Mouse (Mus musculus): ENCODE measurements around the gene Nova2.

DNA sequence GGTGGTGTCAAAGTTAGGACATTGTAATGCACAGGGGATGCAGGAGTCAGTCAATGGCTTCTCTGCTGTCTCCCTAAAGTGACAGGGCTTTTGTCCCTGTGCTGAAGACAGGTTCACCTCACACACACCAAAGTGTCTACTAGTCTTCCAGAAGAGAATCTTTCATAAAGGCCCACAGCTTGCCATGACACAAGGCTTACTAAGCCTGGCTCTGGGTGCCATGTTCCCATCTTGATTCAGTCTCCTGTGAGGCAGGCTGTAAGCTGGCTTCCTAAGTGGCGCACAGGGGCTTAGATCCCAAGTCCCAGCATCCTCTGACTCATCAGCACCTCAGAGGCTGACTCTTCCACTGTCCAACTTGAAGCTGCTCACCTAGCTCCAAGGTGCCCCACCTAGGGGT is 38.7 kb upstream of the Nova2 start:
- TF ChIP-seq CTCF (IDR thresholded peaks at IDR 0.05; ENCODE audit: extremely low read depth, insufficient read depth, low read length) (no peak), POLR2A (IDR thresholded peaks at IDR 0.05; ENCODE audit: extremely low read depth, insufficient read depth, low read length) (no peak)
